Mouse (Mus musculus) left cerebral cortex, adult 6 months (tissue): ENCODE data around the gene Hic2. TPM values are rescaled to one million over a fixed set of nuclear protein-coding genes. Genes with fewer than 3 reads are reported as not detected.

Experiments used
- long read RNA-seq, 2 experiments: library from polyadenylated mRNA; unstranded; transcript quantifications; one replicate each; pipeline ENCODE4 v2.0.0; 2019 to 2020
- polyA plus RNA-seq: library from polyadenylated mRNA; unstranded; fragments of <200 nt; fragmentation: Nextera tagmentation; gene quantifications from 2 replicates; pipeline ENCODE4 v1.2.3, GENCODE M21; 2021

The Hic2 gene
- 0.55 and 0.72 TPM in 2 replicates for polyA plus RNA-seq
- long read RNA-seq, experiment 1, full-length matches to known transcripts: 3 of 3 reads
- long read RNA-seq, experiment 1, partial matches to known transcripts: 0 of 3 reads
- long read RNA-seq, experiment 1, other reads (novel, unspliced or antisense): 0 of 3 reads
- long read RNA-seq, experiment 2: 0 reads

GRCm38 (mm10) chr16:17232794-17233701 lies at the start of gene Hic2:
Gene Hic2, plus strand, starts transcription at chr16:17233572.

GRCm38 (mm10) chr16:17202549-17202948 lies 30.8 kb upstream of the Hic2 start, which contains the start of gene Ube2l3:
Gene Ube2l3, minus strand, starts transcription at chr16:17202649.

GRCm38 (mm10) chr16:17208389-17209361 lies 24.7 kb upstream of the Hic2 start, which contains the start of gene Rimbp3:
Gene Rimbp3, plus strand, starts transcription at chr16:17208603.

GRCm38 (mm10) chr16:17275721-17276120 lies 42.3 kb downstream of the Hic2 start, which contains the start of gene Tmem191c:
Gene Tmem191c, plus strand, starts transcription at chr16:17276077.

Other genes with a start within 250 kb of the Hic2 start
- gene Ypel1, start 163.9 kb upstream of the Hic2 start, polyA plus RNA-seq: 19.7 and 31.3 TPM in 2 replicates
- 66.5 and 80.4 TPM in 2 replicates for gene Ppil2, start 122.3 kb upstream of the Hic2 start, polyA plus RNA-seq
- gene 2610318N02Rik, start 108.4 kb upstream of the Hic2 start, polyA plus RNA-seq: 1.5 and 2.6 TPM in 2 replicates
- gene Sdf2l1, start 101.2 kb upstream of the Hic2 start, polyA plus RNA-seq: 36.1 and 38.1 TPM in 2 replicates
- gene Ydjc, start 89.0 kb upstream of the Hic2 start, polyA plus RNA-seq: 36.2 and 43.2 TPM in 2 replicates
- gene Ccdc116, start 86.3 kb upstream of the Hic2 start, polyA plus RNA-seq: 0.81 and 0.87 TPM in 2 replicates
- 103 and 106 TPM in 2 replicates for gene Ube2l3, start 30.9 kb upstream of the Hic2 start, polyA plus RNA-seq
- 0.22 and 0.34 TPM in 2 replicates for gene Rimbp3, start 25.0 kb upstream of the Hic2 start, polyA plus RNA-seq
- gene Tmem191c, start 42.5 kb downstream of the Hic2 start, polyA plus RNA-seq: 148 and 162 TPM in 2 replicates
- 4.2 and 4.4 TPM in 2 replicates for gene Serpind1, start 97.8 kb downstream of the Hic2 start, polyA plus RNA-seq
- 6.3 and 7.3 TPM in 2 replicates for gene Snap29, start 172.4 kb downstream of the Hic2 start, polyA plus RNA-seq
- gene Pi4ka, start 172.7 kb downstream of the Hic2 start, polyA plus RNA-seq: 75.4 and 78.1 TPM in 2 replicates
- 19.6 and 24.1 TPM in 2 replicates for gene Crkl, start 218.4 kb downstream of the Hic2 start, polyA plus RNA-seq